ENCODE assay signal across 7 mouse cellular contexts in genomic region chr3:52267293-52267651, GRCm38 (mm10). TPM values are rescaled to one million over a fixed set of nuclear protein-coding genes. Genes with fewer than 3 reads are reported as not detected.
DNase-seq lines count a peak whose midpoint lies in the region; ATAC-seq and TF ChIP-seq lines count a peak whose summit lies in the region.

No protein-coding gene starts in this region.

- H3K4me2 ChIP-seq in heart, embryonic 15.5 days = peak overlapping the region; percentile 96
- peak overlapping the region; percentile 84 for H3K4me2 ChIP-seq in liver, embryonic 14.5 days (ENCODE audit: low read depth)

- H3K27me3 ChIP-seq in MEL (ENCODE audit: control insufficient read depth in 1 of 2, insufficient read depth in 2 of 2, low read length in 2 of 2) = 0 out of 4 replicates have a peak, but pooled peaks cover 0 to 1% of the 10 kb centered on the region in 2 experiments
- 0 out of 2 replicates have a peak, but pooled peaks cover 12% of the 10 kb centered on the region for H3K27me3 ChIP-seq in heart, embryonic 15.5 days
- peaks cover 26% of the 10 kb centered on the region for H3K27me3 ChIP-seq in liver, embryonic 14.5 days (ENCODE audit: control insufficient read depth, insufficient read depth, low read length)
- H3K27me3 ChIP-seq in small intestine, adult 2 months (ENCODE audit: control insufficient read depth, insufficient read depth, low read length) = no peaks in the 10 kb centered on the region

- TF ChIP-seq CTCF in MEL (IDR thresholded peaks at IDR 0.05 in 2 of 3, conservative IDR thresholded peaks at IDR 0.05 in 1 of 3; ENCODE audit: control insufficient read depth in 1 of 3, insufficient read depth in 1 of 3, low read depth in 2 of 3, low read length in 3 of 3, poor library complexity in 1 of 3, severe bottlenecking in 1 of 3) = no peak
- no peak for TF ChIP-seq CTCF in liver, embryonic 14.5 days (IDR thresholded peaks at IDR 0.05; ENCODE audit: low read depth)
- TF ChIP-seq CTCF in small intestine, adult 2 months (IDR thresholded peaks at IDR 0.05; ENCODE audit: extremely low read depth, insufficient read length, insufficient replicate concordance, low read depth, low read length) = no peak

- no peak for TF ChIP-seq EP300 in MEL (IDR thresholded peaks at IDR 0.05; ENCODE audit: low read depth in 1 of 2, low read length in 2 of 2)
- no peak for TF ChIP-seq EP300 in liver, embryonic 14.5 days (IDR thresholded peaks at IDR 0.05; ENCODE audit: low read depth)

- no peak for TF ChIP-seq POLR2A in MEL (IDR thresholded peaks at IDR 0.05; ENCODE audit: control insufficient read depth in 1 of 2, insufficient read depth in 1 of 2, low read depth in 1 of 2, low read length in 2 of 2, poor library complexity in 1 of 2)
- no peak for TF ChIP-seq POLR2A in small intestine, adult 2 months (IDR thresholded peaks at IDR 0.05; ENCODE audit: low read depth, low read length)

- no peaks in the 10 kb centered on the region for H3K4me1 ChIP-seq in MEL (ENCODE audit: control insufficient read depth in 1 of 2, insufficient read depth in 2 of 2, low read length in 2 of 2)
- H3K4me1 ChIP-seq in heart, embryonic 15.5 days (replicated peaks) = peaks cover 18% of the 10 kb centered on the region
- peaks cover 6 to 9% of the 10 kb centered on the region in 2 experiments for H3K4me1 ChIP-seq in liver, embryonic 14.5 days (replicated peaks; ENCODE audit: control insufficient read depth in 2 of 2, insufficient read depth in 2 of 2, low read length in 1 of 2)
- H3K4me1 ChIP-seq in small intestine, adult 2 months (ENCODE audit: control insufficient read depth, insufficient read depth, insufficient read length, low read length) = no peaks in the 10 kb centered on the region

- peaks cover 13% of the 10 kb centered on the region for H3K79me2 ChIP-seq in MEL (ENCODE audit: control insufficient read depth, insufficient read depth, low read length, poor library complexity)

- DNase-seq in CD4-positive, CD25-positive, alpha-beta regulatory T cell, adult 2 months (ENCODE audit: low read depth, low spot score) = peak; percentile 69
- DNase-seq in MEL (ENCODE audit: low read depth, low spot score) = peak; percentile 78
- peak in 1 of 3 experiments; percentile 27 for DNase-seq in liver, embryonic 14.5 days (ENCODE audit: low read depth in 3 of 3, low spot score in 3 of 3)
- no peak for DNase-seq in left cerebral cortex, adult 8-10 months (ENCODE audit: low spot score in 2 of 2)
- no peak for DNase-seq in urinary bladder, postnatal 10 days (ENCODE audit: low spot score)

- peak overlapping the region; percentile 64 to 94 for H3K4me3 ChIP-seq in MEL (ENCODE audit: control insufficient read depth in 1 of 2, insufficient read depth in 1 of 2, low read depth in 2 of 2, low read length in 2 of 2)
- peak overlapping the region; percentile 89 for H3K4me3 ChIP-seq in heart, embryonic 15.5 days
- H3K4me3 ChIP-seq in liver, embryonic 14.5 days (ENCODE audit: insufficient read depth in 1 of 2, low read depth in 2 of 2, low read length in 2 of 2) = peak overlapping the region; percentile 68 to 74
- peak overlapping the region; percentile 97 for H3K4me3 ChIP-seq in small intestine, adult 2 months (ENCODE audit: low read depth, low read length)

- no peaks in the 10 kb centered on the region for H3K9me3 ChIP-seq in MEL (replicated peaks; ENCODE audit: insufficient read depth, low read length)
- no peaks in the 10 kb centered on the region for H3K9me3 ChIP-seq in heart, embryonic 15.5 days (replicated peaks)
- H3K9me3 ChIP-seq in liver, embryonic 14.5 days (ENCODE audit: control insufficient read depth, low read length) = no peaks in the 10 kb centered on the region

- no peaks in the 10 kb centered on the region for H3K36me3 ChIP-seq in MEL (ENCODE audit: control insufficient read depth in 1 of 2, insufficient read depth in 2 of 2, low read length in 2 of 2)
- no peaks in the 10 kb centered on the region for H3K36me3 ChIP-seq in heart, embryonic 15.5 days
- H3K36me3 ChIP-seq in liver, embryonic 14.5 days (replicated peaks; ENCODE audit: control insufficient read depth, insufficient read depth, low read depth) = no peaks in the 10 kb centered on the region
- H3K36me3 ChIP-seq in small intestine, adult 2 months (ENCODE audit: control insufficient read depth, insufficient read depth, low read length) = no peaks in the 10 kb centered on the region

- ATAC-seq in heart, embryonic 15.5 days (replicated peaks; ENCODE audit: insufficient number of reproducible peaks, insufficient read depth, low FRiP score, low read depth) = no peak
- ATAC-seq in liver, embryonic 14.5 days (ENCODE audit: insufficient read depth) = no peak

- TF ChIP-seq RAD21 in MEL (IDR thresholded peaks at IDR 0.05; ENCODE audit: low read depth, low read length) = no peak

- WGBS in heart, embryonic 15.5 days = 1% methylated on average over 15 of the region's 15 CpGs
- under 1% methylated on average over 15 of the region's 15 CpGs for WGBS in liver, embryonic 14.5 days (ENCODE audit: insufficient replicate concordance)
- under 1% methylated on average over 15 of the region's 15 CpGs for WGBS in small intestine, adult 2 months

- peak overlapping the region; percentile 63 for H3K9ac ChIP-seq in MEL (ENCODE audit: control insufficient read depth, low read depth, low read length, poor library complexity, severe bottlenecking)
- H3K9ac ChIP-seq in heart, embryonic 15.5 days = peak overlapping the region; percentile 69
- peak overlapping the region; percentile 50 for H3K9ac ChIP-seq in liver, embryonic 14.5 days (replicated peaks)

- peak overlapping the region; percentile 8; the same call in 1 of the 2 replicates for H3K27ac ChIP-seq in MEL (ENCODE audit: control insufficient read depth, low read depth, low read length)
- peak overlapping the region; percentile 96 for H3K27ac ChIP-seq in heart, embryonic 15.5 days
- no peak overlapping the region for H3K27ac ChIP-seq in liver, embryonic 14.5 days
- peak overlapping the region; percentile 65 for H3K27ac ChIP-seq in small intestine, adult 2 months (ENCODE audit: insufficient read depth, low read depth, low read length)

TF ChIP-seq in MEL, 35 proteins besides CTCF, POLR2A, EP300 and RAD21:
- TF ChIP-seq SMC3 (IDR thresholded peaks at IDR 0.05; ENCODE audit: low read depth, low read length) (no peak), MAX (IDR thresholded peaks at IDR 0.05; ENCODE audit: low read length) (peak; percentile 13; the same call in 1 of the 2 replicates), GATA1 (IDR thresholded peaks at IDR 0.05; ENCODE audit: low read depth, low read length) (peak; percentile 72), SIN3A (IDR thresholded peaks at IDR 0.05; ENCODE audit: low read length) (peak; percentile 56), MXI1 (IDR thresholded peaks at IDR 0.05; ENCODE audit: low read depth, low read length) (peak; percentile 40; the same call in 1 of the 2 replicates)

RNA-seq across cellular contexts. Expression of gene Foxo1, which starts 0.9 kb away (rescaled TPM):
- 0.31 and 0.42 TPM in 2 replicates for total RNA-seq in MEL (2012; rRNA removed)
- 1 to 10 TPM in 1 of 2 experiments, not detected in 1; 2.5 TPM for polyA plus RNA-seq in MEL (2012; ENCODE audit: insufficient read depth in 1 of 2, insufficient read length in 2 of 2, low read depth in 1 of 2, low replicate concordance in 2 of 2, missing spikeins in 1 of 2)
- 5.4 and 7.1 TPM in 2 replicates for polyA plus RNA-seq in heart, embryonic 15.5 days (2015; fragmentation: Nextera tagmentation; extraction: Ambion mirVana)
- polyA plus RNA-seq in liver, embryonic 14.5 days (2012; rRNA removed) = 1.00 and 1.0 TPM in 2 replicates
- 1.4 and 1.6 TPM in 2 replicates for polyA plus RNA-seq in liver, embryonic 14.5 days (2014; fragmentation: Nextera tagmentation; extraction: Ambion mirVana)
- 6.0 and 13.3 TPM in 2 replicates for polyA plus RNA-seq in small intestine, adult 2 months (2012; rRNA removed)
- total RNA-seq in left cerebral cortex, adult 8-10 months (2022) = 10 to 100 TPM; 17.5 to 20.3 (median 19.0) TPM

Comparison
In these comparisons a context has a peak if more than half of its experiments do, and no peak if none do; other contexts are left out.
1. DNase-seq: peak in CD4-positive, CD25-positive, alpha-beta regulatory T cell, adult 2 months (single experiment) and MEL (single experiment); none in left cerebral cortex, adult 8-10 months (0 of 2) and urinary bladder, postnatal 10 days (single experiment).
2. Peak in every context shown above with its lines, with median percentiles within 50 percentile points of each other: H3K4me3 ChIP-seq and H3K9ac ChIP-seq.